Mouse (Mus musculus) embryonic facial prominence, embryonic 15.5 days (tissue): ENCODE data around the gene Tmem121. TPM values are rescaled to one million over a fixed set of nuclear protein-coding genes. Genes with fewer than 3 reads are reported as not detected.

Experiments used
- ATAC-seq: fragments of 200-750 bp; cut with Nextera tagmentation; 2 replicates; pipeline ENCODE4 v1.8.0; 2017; ENCODE audit warnings: low read depth, moderate TSS enrichment; ENCODE audit not compliant: insufficient number of reproducible peaks, low FRiP score, low TSS enrichment
- H3K27ac ChIP-seq: fragments of 300-500 bp; sonication (generic); replicated peaks from 2 replicates; pipeline ENCODE4 v1.5.1; 2015; ENCODE audit warnings: mild to moderate bottlenecking, inconsistent platforms
- H3K27me3 ChIP-seq: fragments of 300-500 bp; sonication (generic); 2 replicates; pipeline ENCODE4 v1.6.1; 2015; ENCODE audit warnings: inconsistent platforms
- H3K36me3 ChIP-seq: fragments of 300-500 bp; sonication (generic); 2 replicates; pipeline ENCODE4 v1.6.1; 2015; ENCODE audit warnings: mild to moderate bottlenecking, inconsistent platforms
- H3K4me1 ChIP-seq: fragments of 300-500 bp; sonication (generic); 2 replicates; pipeline ENCODE4 v1.6.1; 2015; ENCODE audit warnings: inconsistent platforms
- H3K4me2 ChIP-seq: fragments of 300-500 bp; sonication (generic); replicated peaks from 2 replicates; pipeline ENCODE4 v1.6.1; 2015; ENCODE audit warnings: mild to moderate bottlenecking, inconsistent platforms
- H3K4me3 ChIP-seq: fragments of 300-500 bp; sonication (generic); replicated peaks from 2 replicates; pipeline ENCODE4 v1.5.1; 2015; ENCODE audit warnings: mild to moderate bottlenecking, inconsistent platforms
- H3K9ac ChIP-seq: fragments of 300-500 bp; sonication (generic); 2 replicates; pipeline ENCODE4 v1.6.1; 2015; ENCODE audit warnings: inconsistent platforms
- H3K9me3 ChIP-seq: fragments of 300-500 bp; sonication (generic); replicated peaks from 2 replicates; pipeline ENCODE4 v1.6.1; 2016; ENCODE audit warnings: inconsistent platforms
- WGBS: fragments of 180-500 bp; shearing (Covaris S2); methylation state at CpG from one replicate; pipeline ENCODE4 v1.1.7; 2015; 5-methylcytosine and 5-hydroxymethylcytosine counted together
- polyA plus RNA-seq: library from polyadenylated mRNA; unstranded; fragments of >200 nt; fragmentation: Nextera tagmentation; extraction: Ambion mirVana; gene quantifications from 2 replicates; pipeline ENCODE4 v1.2.1, GENCODE M21; 2015

Tmem121 gene
- polyA plus RNA-seq, 1 experiment from 2014 or later = 17.0 TPM

- H3K9ac ChIP-seq = no peak overlapping the region
- 75% methylated on average over 4 of the region's 4 CpGs for WGBS
- peaks cover 21% of the 10 kb centered on the region for H3K27me3 ChIP-seq
- no peak overlapping the region for H3K4me2 ChIP-seq
- H3K36me3 ChIP-seq = no peaks in the 10 kb centered on the region
- peaks cover 52% of the 10 kb centered on the region for H3K4me1 ChIP-seq
- no peak for ATAC-seq
- H3K27ac ChIP-seq = no peak overlapping the region
- H3K9me3 ChIP-seq = no peaks in the 10 kb centered on the region
- H3K4me3 ChIP-seq = no peak overlapping the region
These were observed 35.1 kb upstream of the Tmem121 start for GRCm38 (mm10) chr12:113150591-113150990.

GRCm38 (mm10) chr12:113151046-113151445 is 34.7 kb upstream of the Tmem121 start:
- no peak for ATAC-seq
- no peak overlapping the region for H3K4me3 ChIP-seq
- H3K27me3 ChIP-seq = peaks cover 21% of the 10 kb centered on the region
- no peaks in the 10 kb centered on the region for H3K36me3 ChIP-seq
- H3K9ac ChIP-seq = no peak overlapping the region
- 70% methylated on average over 8 of the region's 8 CpGs for WGBS
- no peak overlapping the region for H3K27ac ChIP-seq
- H3K4me2 ChIP-seq = no peak overlapping the region
- peaks cover 51% of the 10 kb centered on the region for H3K4me1 ChIP-seq
- no peaks in the 10 kb centered on the region for H3K9me3 ChIP-seq

GRCm38 (mm10) chr12:113151661-113152271 is 34.0 kb upstream of the Tmem121 start:
- no peak for ATAC-seq
- H3K27me3 ChIP-seq = peaks cover 21% of the 10 kb centered on the region
- H3K4me1 ChIP-seq = peaks cover 49% of the 10 kb centered on the region
- peak overlapping the region; percentile 37 for H3K9ac ChIP-seq
- no peaks in the 10 kb centered on the region for H3K9me3 ChIP-seq
- H3K36me3 ChIP-seq = no peaks in the 10 kb centered on the region
- H3K4me3 ChIP-seq = peak overlapping the region; percentile 55
- H3K27ac ChIP-seq = no peak overlapping the region
- H3K4me2 ChIP-seq = peak overlapping the region; percentile 85
- under 1% methylated on average over 36 of the region's 36 CpGs for WGBS

- ATAC-seq = no peak
- H3K27me3 ChIP-seq = peaks cover 21% of the 10 kb centered on the region
These were observed 33.5 kb upstream of the Tmem121 start for GRCm38 (mm10) chr12:113152272-113152661.

GRCm38 (mm10) chr12:113152991-113153525 is 32.7 kb upstream of the Tmem121 start:
- H3K9me3 ChIP-seq = no peaks in the 10 kb centered on the region
- peaks cover 52% of the 10 kb centered on the region for H3K4me1 ChIP-seq
- H3K9ac ChIP-seq = no peak overlapping the region
- H3K4me3 ChIP-seq = peak overlapping the region; percentile 55
- no peak for ATAC-seq
- 83% methylated on average over 6 of the region's 6 CpGs for WGBS
- H3K27ac ChIP-seq = no peak overlapping the region
- H3K27me3 ChIP-seq = peaks cover 21% of the 10 kb centered on the region
- H3K36me3 ChIP-seq = no peaks in the 10 kb centered on the region
- H3K4me2 ChIP-seq = peak overlapping the region; percentile 85; the same call in 1 of the 2 replicates

More at GRCm38 (mm10) chr12:113152272-113152661, 33.5 kb upstream of the Tmem121 start:
- Histone ChIP-seq H3K27ac (no peak overlapping the region), H3K4me1 (peaks cover 49% of the 10 kb centered on the region), H3K4me2 (peak overlapping the region; percentile 85), H3K36me3 (no peaks in the 10 kb centered on the region), H3K9me3 (no peaks in the 10 kb centered on the region), H3K9ac (peak overlapping the region; percentile 37), H3K4me3 (peak overlapping the region; percentile 55)
- WGBS = 9% methylated on average over 19 of the region's 19 CpGs

- Histone ChIP-seq H3K4me3 (no peak overlapping the region), H3K27ac (no peak overlapping the region), H3K4me2 (no peak overlapping the region), H3K9me3 (no peaks in the 10 kb centered on the region), H3K9ac (no peak overlapping the region), H3K4me1 (peaks cover 48% of the 10 kb centered on the region), H3K36me3 (no peaks in the 10 kb centered on the region), H3K27me3 (peaks cover 21% of the 10 kb centered on the region)
- WGBS = 90% methylated on average over 7 of the region's 7 CpGs
- no peak for ATAC-seq
These were observed 31.8 kb upstream of the Tmem121 start for GRCm38 (mm10) chr12:113153971-113154370.

GRCm38 (mm10) chr12:113154747-113155075 is 31.0 kb upstream of the Tmem121 start:
- peak overlapping the region; percentile 89 for H3K4me2 ChIP-seq
- H3K4me1 ChIP-seq = peaks cover 48% of the 10 kb centered on the region
- no peaks in the 10 kb centered on the region for H3K36me3 ChIP-seq
- H3K27ac ChIP-seq = peak overlapping the region; percentile 85
- H3K9ac ChIP-seq = no peak overlapping the region
- H3K4me3 ChIP-seq = peak overlapping the region; percentile 74
- WGBS = 70% methylated on average over 6 of the region's 6 CpGs
- no peak for ATAC-seq
- H3K27me3 ChIP-seq = peaks cover 21% of the 10 kb centered on the region
- no peaks in the 10 kb centered on the region for H3K9me3 ChIP-seq

- peaks cover 48% of the 10 kb centered on the region for H3K4me1 ChIP-seq
- peak overlapping the region; percentile 50 for H3K9ac ChIP-seq
- peaks cover 17% of the 10 kb centered on the region for H3K27me3 ChIP-seq
- ATAC-seq = no peak
- peak overlapping the region; percentile 74 for H3K4me3 ChIP-seq
- 3% methylated on average over 32 of the region's 32 CpGs for WGBS
- peak overlapping the region; percentile 85 for H3K27ac ChIP-seq
- no peaks in the 10 kb centered on the region for H3K36me3 ChIP-seq
- peak overlapping the region; percentile 89 for H3K4me2 ChIP-seq
- no peaks in the 10 kb centered on the region for H3K9me3 ChIP-seq
These were observed 30.5 kb upstream of the Tmem121 start for GRCm38 (mm10) chr12:113155076-113155771.

- Histone ChIP-seq H3K36me3 (no peaks in the 10 kb centered on the region), H3K27me3 (peaks cover 10% of the 10 kb centered on the region), H3K9me3 (no peaks in the 10 kb centered on the region), H3K4me1 (peaks cover 46% of the 10 kb centered on the region), H3K27ac (peak within 1 kb of the TSS; percentile 85), H3K4me3 (peak within 1 kb of the TSS; percentile 74), H3K9ac (peak within 1 kb of the TSS; percentile 50), H3K4me2 (peak within 1 kb of the TSS; percentile 89)
- ATAC-seq = peak; percentile 95
- WGBS = under 1% methylated on average over 46 of the region's 46 CpGs
These were observed 29.7 kb upstream of the Tmem121 start, which contains the start of gene Tedc1 for GRCm38 (mm10) chr12:113155887-113156539. Tedc1 (plus strand) TSS chr12:113156421.

GRCm38 (mm10) chr12:113156540-113156929 is 29.2 kb upstream of the Tmem121 start:
- H3K9me3 ChIP-seq = no peaks in the 10 kb centered on the region
- peaks cover 5% of the 10 kb centered on the region; the same call in 1 of the 2 replicates for H3K27me3 ChIP-seq
- H3K27ac ChIP-seq = peak overlapping the region; percentile 69
- peak overlapping the region; percentile 89 for H3K4me2 ChIP-seq
- peaks cover 41% of the 10 kb centered on the region for H3K4me1 ChIP-seq
- under 1% methylated on average over 23 of the region's 23 CpGs for WGBS
- H3K36me3 ChIP-seq = no peaks in the 10 kb centered on the region
- H3K9ac ChIP-seq = peak overlapping the region; percentile 12; the same call in 1 of the 2 replicates
- 0 out of 2 replicates have a peak, but pooled peaks have one; percentile 3 for ATAC-seq
- peak overlapping the region; percentile 74 for H3K4me3 ChIP-seq

GRCm38 (mm10) chr12:113157002-113157401 is 28.7 kb upstream of the Tmem121 start:
- Histone ChIP-seq H3K4me1 (peaks cover 37% of the 10 kb centered on the region), H3K4me3 (peak overlapping the region; percentile 74), H3K9ac (peak overlapping the region; percentile 18; the same call in 1 of the 2 replicates), H3K27me3 (0 out of 2 replicates have a peak, but pooled peaks cover 2% of the 10 kb centered on the region), H3K27ac (peak overlapping the region; percentile 69; the same call in 1 of the 2 replicates), H3K9me3 (no peaks in the 10 kb centered on the region), H3K36me3 (no peaks in the 10 kb centered on the region), H3K4me2 (peak overlapping the region; percentile 89)
- WGBS = 30% methylated on average over 8 of the region's 8 CpGs
- ATAC-seq = no peak
